Mouse (Mus musculus) left cerebral cortex, postnatal 10 days (tissue): ENCODE data around the gene Acsm1. TPM values are rescaled to one million over a fixed set of nuclear protein-coding genes. Genes with fewer than 3 reads are reported as not detected.

Experiments
- DNase-seq, 2 experiments: peaks; one replicate each; pipeline ENCODE4 v3.0.0; 2021 to 2022; ENCODE audit warnings: low spot score in 2 of 2, mixed read lengths in 1 of 2; ENCODE audit errors: extremely low spot score in 1 of 2
- intact Hi-C: fragments of 180-260 bp; cut with DNase I; formaldehyde crosslinking; loops from one replicate; pipeline ENCODE4 v1.15.1; 2025
- total RNA-seq, 2 experiments: library from RNA; stranded (reverse); gene quantifications; 2 replicates each; pipeline ENCODE4 v1.2.3; 2021

Gene Acsm1
- total RNA-seq, 2 experiments from 2014 or later, result not detected

DNA sequence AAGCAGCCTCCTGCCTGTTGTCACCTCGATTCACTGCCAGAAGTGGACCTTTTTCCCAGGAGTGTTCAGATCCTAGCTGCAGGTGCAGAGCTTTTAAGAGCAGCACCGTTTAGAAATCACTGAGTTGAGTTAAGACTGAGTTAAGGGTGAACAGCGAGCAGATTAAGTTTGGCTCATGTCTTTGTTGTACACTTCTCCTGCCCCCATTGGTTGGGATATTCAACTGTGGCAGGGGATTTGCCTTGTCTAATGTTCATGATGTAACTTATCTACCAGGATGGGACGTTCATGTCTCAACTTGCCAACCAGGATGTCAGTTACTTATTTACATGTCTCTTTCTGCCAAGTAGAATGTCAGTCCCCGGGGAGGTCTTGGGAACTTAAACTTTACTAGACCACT lies 35.5 kb downstream of the Acsm1 start:
- DNase-seq, result no peak
- intact Hi-C loops, result no loop called here

DNA sequence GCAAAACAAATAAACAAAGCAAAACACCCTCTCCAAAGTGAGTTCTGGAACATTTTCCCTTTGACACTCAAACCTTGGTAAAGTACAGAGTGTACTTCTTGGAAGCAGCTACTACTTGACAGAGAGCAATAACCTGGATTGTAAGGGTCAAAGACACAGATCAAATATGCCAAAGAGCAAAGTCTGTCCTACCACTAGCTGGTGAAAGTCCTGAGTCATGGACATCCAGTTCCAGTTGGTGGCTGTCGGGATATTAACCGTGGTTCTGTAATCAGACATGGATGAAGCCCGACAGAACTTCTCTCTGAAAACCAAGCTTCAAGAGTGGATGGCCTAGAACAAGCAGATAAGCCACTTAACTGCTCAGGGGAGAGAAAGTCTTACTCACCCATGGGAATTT lies 61.1 kb downstream of the Acsm1 start:
- no peak for DNase-seq
- intact Hi-C loops, result no loop called here

DNA sequence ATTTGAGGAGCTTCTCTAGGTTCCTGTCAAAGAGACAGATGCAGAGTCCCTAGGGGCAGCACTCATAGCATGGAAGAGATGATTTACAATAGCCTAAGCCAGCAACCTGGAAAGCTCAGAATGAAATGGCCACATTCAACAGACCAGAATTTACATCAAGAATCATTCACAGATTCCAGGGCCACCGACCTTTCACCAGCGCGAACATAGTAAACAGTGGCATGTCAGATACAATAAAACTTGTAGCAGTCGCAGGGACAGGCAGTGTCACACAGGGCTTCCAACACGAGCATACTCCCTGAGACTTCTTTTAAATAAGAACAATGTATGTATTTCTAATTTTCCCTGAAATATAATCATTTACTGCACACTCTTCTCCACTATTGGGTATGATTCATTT lies 63.6 kb downstream of the Acsm1 start:
- intact Hi-C loops, result loop anchor here (10.0 kb wide), 2 partner anchors 534 to 654 kb away; partner anchors contain the start of genes Abca14, Abca15 and Crym
- DNase-seq, result no peak

DNA sequence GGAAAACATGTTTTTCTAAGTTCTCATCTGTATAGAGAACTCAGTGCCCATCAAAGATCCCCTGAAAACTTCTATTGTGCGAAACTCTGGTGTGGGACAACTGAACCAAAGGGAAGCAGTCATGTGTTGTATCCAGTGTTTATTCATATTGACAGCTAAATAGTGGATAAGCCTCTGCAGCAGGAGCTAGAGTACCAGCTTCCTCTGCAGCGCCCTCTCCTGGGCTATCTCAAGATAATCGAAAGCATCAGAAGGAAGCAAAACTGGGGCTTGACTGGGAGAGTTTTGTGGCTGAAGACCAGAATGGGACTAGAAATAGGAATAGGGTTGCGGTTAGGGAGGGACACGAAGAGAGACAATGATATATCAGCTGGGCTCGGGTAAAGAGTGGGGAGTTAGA lies 64.1 kb downstream of the Acsm1 start:
- no peak for DNase-seq
- intact Hi-C loops, result loop anchor here (10.0 kb wide), 2 partner anchors 534 to 654 kb away; partner anchors contain the start of genes Abca14, Abca15 and Crym

DNA sequence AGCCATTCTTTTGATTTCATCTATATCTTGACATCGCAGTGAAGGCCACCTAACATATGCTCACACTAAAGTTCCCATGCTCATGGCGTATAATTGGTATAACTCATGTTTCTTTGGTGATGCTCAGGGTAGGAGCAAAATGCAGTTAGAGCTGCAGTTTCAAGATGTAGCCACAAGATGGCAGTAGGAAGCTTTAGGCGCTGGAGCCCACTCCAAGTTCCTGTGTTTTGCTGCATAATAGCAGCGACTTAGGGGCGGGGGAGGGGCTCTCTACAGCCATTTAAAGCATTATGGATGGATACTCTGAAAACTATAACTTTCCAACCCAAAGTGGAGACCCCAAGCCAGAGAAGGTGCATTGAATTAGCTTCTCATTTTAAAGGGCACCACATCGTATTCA lies 66.6 kb downstream of the Acsm1 start:
- intact Hi-C loops, result loop anchor here (10.0 kb wide), 2 partner anchors 531 to 651 kb away; partner anchors contain the start of genes Abca14, Abca15 and Crym
- peak; percentile 25 to 44 for DNase-seq

DNA sequence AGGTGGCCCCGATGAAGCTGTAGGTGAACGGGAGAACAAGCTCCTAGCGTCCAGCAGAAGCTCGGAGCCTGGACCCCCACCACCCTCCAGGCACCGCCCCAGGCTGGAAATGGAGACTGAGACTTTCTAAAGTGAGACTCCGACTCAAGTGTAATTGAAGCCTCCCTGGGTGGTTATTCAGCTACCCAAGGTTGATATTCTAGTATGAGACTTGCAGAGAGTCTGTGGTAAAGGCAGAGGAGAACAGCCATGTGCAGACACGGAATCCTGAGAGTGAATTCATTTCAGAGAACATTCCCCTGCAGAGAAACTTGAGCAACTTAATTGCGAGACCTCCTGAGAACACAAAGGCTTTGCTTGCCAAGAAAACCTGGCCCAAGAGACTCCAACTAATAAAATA lies 73.3 kb downstream of the Acsm1 start:
- DNase-seq, result no peak
- intact Hi-C loops, result no loop called here

DNA sequence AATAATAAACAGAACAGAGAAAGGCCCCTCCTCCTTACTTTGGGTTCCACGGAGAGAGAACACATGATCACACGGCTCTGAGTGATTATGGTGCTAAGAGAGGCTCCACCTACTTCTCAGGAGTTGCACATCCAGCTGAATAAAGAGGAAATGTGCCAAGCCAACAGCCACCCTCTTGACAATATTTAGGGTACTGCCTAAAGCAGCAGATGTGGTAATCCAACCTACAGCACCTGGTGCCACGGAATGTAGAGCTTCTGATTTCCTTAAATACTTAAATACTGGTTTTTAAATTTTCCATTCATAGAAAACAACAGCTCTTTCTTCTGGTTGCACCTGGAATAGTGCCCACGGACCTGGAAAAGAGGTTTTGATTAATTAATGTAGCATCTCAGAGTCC lies 75.9 kb downstream of the Acsm1 start:
- intact Hi-C loops, result no loop called here
- no peak for DNase-seq

DNA sequence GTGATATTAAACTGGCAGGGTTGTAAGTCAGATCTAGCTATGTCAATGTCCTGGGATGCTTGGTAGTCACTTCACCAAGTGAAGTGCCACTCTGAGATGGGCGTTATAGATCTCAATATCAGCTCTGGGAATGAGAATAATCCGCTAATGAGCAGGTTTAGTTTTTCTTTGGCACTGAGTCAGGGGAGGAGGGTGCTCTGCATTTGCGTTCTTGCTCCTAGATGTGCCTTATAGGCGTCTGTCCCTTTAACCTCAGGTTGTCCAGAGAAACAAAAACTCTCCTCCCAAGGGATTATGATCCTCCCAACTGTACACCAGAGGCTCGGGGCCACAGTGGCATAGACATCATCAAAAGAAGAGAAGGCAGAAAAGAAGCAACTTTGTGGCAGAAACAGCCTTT lies 82.9 kb downstream of the Acsm1 start, which contains the start of gene Acsm4:
Acsm4 (plus strand) TSS at position 301 of the 400 bp plus-strand sequence.
- intact Hi-C loops, result no loop called here
- DNase-seq, result no peak

DNA sequence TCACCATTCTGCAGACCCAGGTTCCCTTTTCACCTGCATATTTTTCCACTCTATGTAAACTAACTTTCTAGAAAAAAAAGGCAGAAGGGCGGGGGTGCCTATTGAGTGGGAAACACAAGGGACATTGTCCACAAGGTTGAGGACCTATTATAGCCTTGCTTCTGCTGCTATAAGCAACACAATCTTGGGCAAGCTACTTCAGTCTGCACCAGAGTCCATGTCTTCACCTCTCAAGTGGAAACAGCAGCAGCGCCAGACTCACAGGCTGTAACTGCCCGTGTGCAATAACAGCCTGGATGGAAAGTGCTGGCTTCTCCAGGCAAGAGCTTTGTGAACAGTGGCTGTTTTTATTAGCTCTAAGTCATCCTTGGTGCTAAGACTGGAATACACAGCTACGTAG lies 85.5 kb downstream of the Acsm1 start:
- no peak for DNase-seq
- intact Hi-C loops, result no loop called here

DNA sequence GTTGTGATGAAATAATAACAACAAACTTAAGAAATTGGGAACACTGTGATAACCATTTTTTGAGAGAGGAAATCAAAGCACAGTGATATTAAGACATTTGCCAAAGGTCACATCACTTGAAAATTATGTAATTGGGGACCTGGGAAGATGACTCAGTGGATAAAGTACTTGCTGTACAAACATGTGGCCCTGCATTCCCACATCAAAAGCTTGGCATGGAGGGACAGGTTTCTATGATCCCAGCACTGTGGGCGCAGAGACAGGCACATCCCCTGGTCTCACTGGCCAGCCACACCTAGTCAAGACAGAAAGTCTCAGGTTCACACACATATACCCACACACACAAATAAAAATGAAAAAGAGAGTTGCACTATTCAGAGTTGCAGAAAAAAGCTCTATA lies 88.1 kb downstream of the Acsm1 start:
- intact Hi-C loops, result no loop called here

More for the DNA sequence above, 88.1 kb downstream of the Acsm1 start:
- DNase-seq, result no peak

Other genes starting within 250 kb of the Acsm1 start
- gene Gp2, start 147.7 kb upstream of the Acsm1 start, total RNA-seq, result not detected
- not detected for gene Umod, start 127.7 kb upstream of the Acsm1 start, total RNA-seq
- gene Acsm5, start 87.6 kb upstream of the Acsm1 start, total RNA-seq, result under 1 TPM in 1 of 2 experiments, not detected in 1; 0.39 TPM
- not detected for gene Pdilt, start 83.5 kb upstream of the Acsm1 start, total RNA-seq
- not detected for gene Acsm2, start 52.7 kb upstream of the Acsm1 start, total RNA-seq
- gene Acsm4, start 83.0 kb downstream of the Acsm1 start, total RNA-seq, result not detected
- 10 to 100 TPM; 42.0 to 43.7 TPM for gene Thumpd1, start 113.8 kb downstream of the Acsm1 start, total RNA-seq
- not detected for gene Acsm3, start 153.9 kb downstream of the Acsm1 start, total RNA-seq
- gene Rexo5, start 187.0 kb downstream of the Acsm1 start, total RNA-seq, result 1 to 10 TPM; 1.2 to 2.6 TPM
- gene Eri2, start 187.0 kb downstream of the Acsm1 start, total RNA-seq, result 1 to 10 TPM; 8.7 to 9.0 TPM